Mouse (Mus musculus): Measurements from ENCODE around the gene Tnik. TPM values are rescaled to one million over a fixed set of nuclear protein-coding genes. Genes with fewer than 3 reads are reported as not detected.

Tnik gene
- polyA plus RNA-seq, 1 experiment from 2014 or later, result 16.9 TPM

- no peaks in the 10 kb centered on the region for H3K27me3 ChIP-seq (ENCODE audit: control insufficient read depth, insufficient read depth, low read length)
- no peak overlapping the region for H3K27ac ChIP-seq (ENCODE audit: low read length)
- H3K4me1 ChIP-seq (ENCODE audit: control insufficient read depth, insufficient read depth, low read length), result no peaks in the 10 kb centered on the region
- WGBS, result 82% methylated on average over 4 of the region's 4 CpGs
- H3K4me2 ChIP-seq (ENCODE audit: low read depth, low read length), result no peak overlapping the region
- H3K4me3 ChIP-seq (replicated peaks; ENCODE audit: low read length), result no peak overlapping the region
- H3K9ac ChIP-seq (ENCODE audit: low read length), result no peak overlapping the region
- H3K9me3 ChIP-seq (replicated peaks; ENCODE audit: control insufficient read depth, low read length), result no peaks in the 10 kb centered on the region; the same call in 1 of the 2 replicates
- no peak for ATAC-seq (ENCODE audit: insufficient read depth, low FRiP score)
- H3K36me3 ChIP-seq (ENCODE audit: control insufficient read depth, insufficient read depth, low read length), result no peaks in the 10 kb centered on the region
These were observed 184.9 kb downstream of the Tnik start for GRCm38 (mm10) chr3:28447950-28448349.

GRCm38 (mm10) chr3:28453458-28453857 lies 190.4 kb downstream of the Tnik start:
- no peak overlapping the region for H3K9ac ChIP-seq (ENCODE audit: low read length)
- H3K4me1 ChIP-seq (ENCODE audit: control insufficient read depth, insufficient read depth, low read length), result no peaks in the 10 kb centered on the region
- no peak overlapping the region for H3K27ac ChIP-seq (ENCODE audit: low read length)
- ATAC-seq (ENCODE audit: insufficient read depth, low FRiP score), result no peak
- H3K27me3 ChIP-seq (ENCODE audit: control insufficient read depth, insufficient read depth, low read length), result no peaks in the 10 kb centered on the region
- H3K4me3 ChIP-seq (replicated peaks; ENCODE audit: low read length), result no peak overlapping the region
- no peaks in the 10 kb centered on the region for H3K36me3 ChIP-seq (ENCODE audit: control insufficient read depth, insufficient read depth, low read length)
- no peak overlapping the region for H3K4me2 ChIP-seq (ENCODE audit: low read depth, low read length)
- no peaks in the 10 kb centered on the region for H3K9me3 ChIP-seq (replicated peaks; ENCODE audit: control insufficient read depth, low read length)
- WGBS, result 86% methylated on average over 3 of the region's 3 CpGs

DNA sequence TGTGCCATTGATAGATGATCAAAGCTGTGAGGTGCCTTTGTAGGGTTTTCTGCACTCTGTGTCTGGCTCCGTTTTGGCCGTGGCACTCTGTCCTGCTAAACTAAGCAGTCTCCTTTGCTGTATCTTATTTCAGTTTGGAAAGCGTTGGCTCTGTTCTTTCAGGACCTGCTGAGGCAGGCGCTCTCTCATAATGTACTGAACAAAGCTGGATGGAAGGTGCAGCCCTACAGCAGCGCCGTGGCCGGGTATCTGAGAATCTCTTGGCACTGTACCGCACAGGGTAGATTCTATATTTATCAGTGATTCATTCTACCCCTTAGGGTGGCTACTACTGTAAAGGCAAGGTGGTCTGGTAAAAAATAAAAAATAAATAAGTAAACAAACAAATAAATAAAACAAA lies 193.8 kb downstream of the Tnik start:
- no peak overlapping the region for H3K4me3 ChIP-seq (replicated peaks; ENCODE audit: low read length)
- H3K27ac ChIP-seq (ENCODE audit: low read length), result no peak overlapping the region
- no peak for ATAC-seq (ENCODE audit: insufficient read depth, low FRiP score)
- no peaks in the 10 kb centered on the region for H3K27me3 ChIP-seq (ENCODE audit: control insufficient read depth, insufficient read depth, low read length)
- 79% methylated on average over 8 of the region's 8 CpGs for WGBS
- H3K4me2 ChIP-seq (ENCODE audit: low read depth, low read length), result no peak overlapping the region
- H3K36me3 ChIP-seq (ENCODE audit: control insufficient read depth, insufficient read depth, low read length), result no peaks in the 10 kb centered on the region
- H3K9ac ChIP-seq (ENCODE audit: low read length), result no peak overlapping the region
- H3K4me1 ChIP-seq (ENCODE audit: control insufficient read depth, insufficient read depth, low read length), result no peaks in the 10 kb centered on the region
- no peaks in the 10 kb centered on the region for H3K9me3 ChIP-seq (replicated peaks; ENCODE audit: control insufficient read depth, low read length)

DNA sequence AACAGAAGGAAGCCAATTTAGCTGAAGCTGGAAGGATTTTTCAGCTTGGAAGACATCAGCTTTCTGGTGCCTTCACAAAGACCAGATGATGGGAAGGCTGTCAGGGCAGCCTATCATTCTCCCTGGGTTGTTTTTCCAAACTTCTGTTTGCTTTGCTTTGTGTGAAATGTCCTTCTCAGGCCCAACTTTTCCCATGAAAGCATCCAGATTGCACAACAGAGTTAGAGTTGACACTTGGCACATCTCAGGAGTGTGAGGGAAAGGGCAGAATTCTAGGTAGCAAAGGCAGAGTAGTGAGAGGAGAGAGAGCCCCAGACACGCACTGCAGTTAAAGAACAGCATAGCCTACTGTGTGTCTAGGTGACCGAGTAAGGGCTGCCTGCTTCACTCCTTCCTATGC lies 194.5 kb downstream of the Tnik start:
- Histone ChIP-seq H3K27ac (ENCODE audit: low read length) (no peak overlapping the region), H3K4me2 (ENCODE audit: low read depth, low read length) (no peak overlapping the region), H3K4me3 (replicated peaks; ENCODE audit: low read length) (no peak overlapping the region), H3K36me3 (ENCODE audit: control insufficient read depth, insufficient read depth, low read length) (no peaks in the 10 kb centered on the region), H3K9me3 (replicated peaks; ENCODE audit: control insufficient read depth, low read length) (no peaks in the 10 kb centered on the region), H3K9ac (ENCODE audit: low read length) (no peak overlapping the region), H3K4me1 (ENCODE audit: control insufficient read depth, insufficient read depth, low read length) (no peaks in the 10 kb centered on the region), H3K27me3 (ENCODE audit: control insufficient read depth, insufficient read depth, low read length) (no peaks in the 10 kb centered on the region)
- no peak for ATAC-seq (ENCODE audit: insufficient read depth, low FRiP score)
- WGBS, result 79% methylated on average over 2 of the region's 2 CpGs

DNA sequence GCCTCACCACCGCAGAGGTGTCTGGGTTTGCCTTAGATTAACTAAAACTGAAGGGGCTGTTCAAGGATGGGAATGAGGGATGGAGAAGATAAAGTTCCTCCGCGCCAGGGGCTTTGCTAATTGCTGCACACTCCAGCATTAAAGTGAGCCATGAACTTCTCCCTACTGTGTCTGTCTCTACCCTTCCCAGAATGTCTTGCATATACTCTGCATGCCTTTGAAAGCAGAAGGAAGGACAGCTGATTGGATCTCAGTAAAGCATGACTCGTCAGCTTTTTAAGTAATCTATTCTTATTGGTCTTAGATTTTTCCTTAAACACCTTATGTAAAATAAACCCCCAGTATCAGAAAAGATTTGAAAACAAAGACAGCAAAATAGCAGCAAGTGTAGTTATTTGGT lies 203.7 kb downstream of the Tnik start:
- Histone ChIP-seq H3K9me3 (replicated peaks; ENCODE audit: control insufficient read depth, low read length) (no peaks in the 10 kb centered on the region), H3K36me3 (ENCODE audit: control insufficient read depth, insufficient read depth, low read length) (no peaks in the 10 kb centered on the region), H3K4me2 (ENCODE audit: low read depth, low read length) (no peak overlapping the region), H3K4me3 (replicated peaks; ENCODE audit: low read length) (no peak overlapping the region), H3K27ac (ENCODE audit: low read length) (no peak overlapping the region), H3K4me1 (ENCODE audit: control insufficient read depth, insufficient read depth, low read length) (no peaks in the 10 kb centered on the region; the same call in 1 of the 2 replicates), H3K27me3 (ENCODE audit: control insufficient read depth, insufficient read depth, low read length) (no peaks in the 10 kb centered on the region), H3K9ac (ENCODE audit: low read length) (no peak overlapping the region)
- ATAC-seq (ENCODE audit: insufficient read depth, low FRiP score), result no peak
- 84% methylated on average over 4 of the region's 4 CpGs for WGBS

DNA sequence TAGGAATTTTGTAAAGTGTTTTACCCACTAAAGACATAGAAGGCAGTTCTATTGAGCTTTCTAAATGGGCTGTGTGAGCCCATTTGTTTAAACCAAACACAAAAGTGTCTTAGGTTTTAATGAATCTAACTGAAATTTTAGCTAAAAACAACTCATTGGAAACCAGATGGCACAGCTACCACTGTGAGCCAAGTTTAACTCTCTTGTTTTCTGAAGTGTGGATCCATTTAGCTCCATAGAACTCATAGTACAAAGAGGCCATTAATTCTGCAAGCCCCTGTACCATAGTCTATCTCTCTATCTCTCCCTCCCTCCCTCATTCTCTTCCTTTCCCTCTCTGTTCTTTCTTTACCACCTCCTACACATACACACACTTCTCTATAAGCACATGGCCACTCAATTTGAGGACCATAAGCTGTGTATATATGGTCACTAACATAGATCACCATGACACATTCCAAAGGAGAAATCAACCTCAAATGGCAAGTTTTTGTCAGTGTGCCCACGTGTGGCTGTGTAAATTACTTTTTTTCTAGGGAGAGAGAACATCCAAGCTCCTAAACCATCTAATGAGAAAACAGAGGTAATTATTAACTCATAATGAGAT lies 204.2 kb downstream of the Tnik start:
- Histone ChIP-seq H3K36me3 (ENCODE audit: control insufficient read depth, insufficient read depth, low read length) (no peaks in the 10 kb centered on the region), H3K27ac (ENCODE audit: low read length) (no peak overlapping the region), H3K27me3 (ENCODE audit: control insufficient read depth, insufficient read depth, low read length) (no peaks in the 10 kb centered on the region), H3K4me1 (ENCODE audit: control insufficient read depth, insufficient read depth, low read length) (no peaks in the 10 kb centered on the region; the same call in 1 of the 2 replicates), H3K4me3 (replicated peaks; ENCODE audit: low read length) (no peak overlapping the region), H3K9me3 (replicated peaks; ENCODE audit: control insufficient read depth, low read length) (no peaks in the 10 kb centered on the region), H3K4me2 (ENCODE audit: low read depth, low read length) (no peak overlapping the region), H3K9ac (ENCODE audit: low read length) (no peak overlapping the region)
- ATAC-seq (ENCODE audit: insufficient read depth, low FRiP score), result no peak
- 44% methylated on average over 1 of the region's 1 CpGs for WGBS

- peak; percentile 44; the same call in 1 of the 2 replicates for ATAC-seq (ENCODE audit: insufficient read depth, low FRiP score)
- Histone ChIP-seq H3K4me1 (ENCODE audit: control insufficient read depth, insufficient read depth, low read length) (no peaks in the 10 kb centered on the region; the same call in 1 of the 2 replicates), H3K9me3 (replicated peaks; ENCODE audit: control insufficient read depth, low read length) (no peaks in the 10 kb centered on the region), H3K27ac (ENCODE audit: low read length) (no peak overlapping the region), H3K4me2 (ENCODE audit: low read depth, low read length) (no peak overlapping the region), H3K4me3 (replicated peaks; ENCODE audit: low read length) (no peak overlapping the region), H3K36me3 (ENCODE audit: control insufficient read depth, insufficient read depth, low read length) (no peaks in the 10 kb centered on the region), H3K9ac (ENCODE audit: low read length) (no peak overlapping the region), H3K27me3 (ENCODE audit: control insufficient read depth, insufficient read depth, low read length) (no peaks in the 10 kb centered on the region)
- 57% methylated on average over 4 of the region's 4 CpGs for WGBS
These were observed 204.9 kb downstream of the Tnik start for GRCm38 (mm10) chr3:28467871-28468285.

- Histone ChIP-seq H3K27me3 (ENCODE audit: control insufficient read depth, insufficient read depth, low read length) (no peaks in the 10 kb centered on the region), H3K9ac (ENCODE audit: low read length) (no peak overlapping the region), H3K27ac (ENCODE audit: low read length) (no peak overlapping the region), H3K4me1 (ENCODE audit: control insufficient read depth, insufficient read depth, low read length) (no peaks in the 10 kb centered on the region; the same call in 1 of the 2 replicates), H3K9me3 (replicated peaks; ENCODE audit: control insufficient read depth, low read length) (no peaks in the 10 kb centered on the region), H3K36me3 (ENCODE audit: control insufficient read depth, insufficient read depth, low read length) (no peaks in the 10 kb centered on the region), H3K4me2 (ENCODE audit: low read depth, low read length) (no peak overlapping the region), H3K4me3 (replicated peaks; ENCODE audit: low read length) (no peak overlapping the region)
- no peak for ATAC-seq (ENCODE audit: insufficient read depth, low FRiP score)
- WGBS, result 52% methylated on average over 1 of the region's 1 CpGs
These were observed 210.4 kb downstream of the Tnik start for GRCm38 (mm10) chr3:28473439-28473838.

- no peak overlapping the region for H3K4me3 ChIP-seq (replicated peaks; ENCODE audit: low read length)
- H3K9ac ChIP-seq (ENCODE audit: low read length), result no peak overlapping the region
- no peak overlapping the region for H3K4me2 ChIP-seq (ENCODE audit: low read depth, low read length)
- H3K4me1 ChIP-seq (ENCODE audit: control insufficient read depth, insufficient read depth, low read length), result no peaks in the 10 kb centered on the region
- H3K27me3 ChIP-seq (ENCODE audit: control insufficient read depth, insufficient read depth, low read length), result no peaks in the 10 kb centered on the region
- H3K27ac ChIP-seq (ENCODE audit: low read length), result no peak overlapping the region
- no peaks in the 10 kb centered on the region for H3K36me3 ChIP-seq (ENCODE audit: control insufficient read depth, insufficient read depth, low read length)
- WGBS, result 92% methylated on average over 2 of the region's 2 CpGs
- no peak for ATAC-seq (ENCODE audit: insufficient read depth, low FRiP score)
- no peaks in the 10 kb centered on the region for H3K9me3 ChIP-seq (replicated peaks; ENCODE audit: control insufficient read depth, low read length)
These were observed 214.4 kb downstream of the Tnik start for GRCm38 (mm10) chr3:28477373-28477772.
